Mouse (Mus musculus): ENCODE results near the gene Slc44a5. TPM values are rescaled to one million over a fixed set of nuclear protein-coding genes. Genes with fewer than 3 reads are reported as not detected.

Gene Slc44a5
- total RNA-seq, 1 experiment: 0.09 TPM

DNA sequence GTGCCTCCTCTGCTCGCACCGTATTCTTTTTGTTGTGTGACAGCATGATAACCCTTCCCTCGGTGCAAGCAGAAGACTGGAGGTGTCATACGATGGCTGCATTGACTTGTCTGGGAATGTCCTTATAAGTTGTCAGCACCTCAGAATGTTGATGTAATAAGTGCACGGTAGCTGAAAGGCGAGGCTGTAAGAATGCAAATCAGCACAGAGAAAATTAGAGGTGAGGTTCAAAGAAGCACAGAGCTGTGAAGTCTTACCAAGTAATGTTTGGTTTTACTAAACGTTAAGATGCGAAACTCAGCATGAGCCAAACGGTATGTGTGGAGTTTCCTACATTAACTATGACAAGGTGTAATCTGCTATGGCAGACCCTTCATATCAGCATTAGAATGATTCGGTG lies 102.5 kb downstream of the Slc44a5 start:
- Histone ChIP-seq H3K27ac (ENCODE audit: insufficient read depth, low read depth, low read length, poor library complexity, severe bottlenecking) (no peak overlapping the region), H3K36me3 (ENCODE audit: control insufficient read depth, insufficient read depth, low read length, poor library complexity, severe bottlenecking) (no peaks in the 10 kb centered on the region), H3K9me3 (ENCODE audit: control insufficient read depth, insufficient read depth, low read depth, low read length) (no peaks in the 10 kb centered on the region), H3K4me1 (ENCODE audit: control insufficient read depth in 2 of 2, insufficient read depth in 2 of 2, low read length in 2 of 2, poor library complexity in 1 of 2) (no peaks in the 10 kb centered on the region), H3K4me3 (ENCODE audit: insufficient read depth in 1 of 2, low read depth in 1 of 2, low read length in 2 of 2, poor library complexity in 1 of 2, severe bottlenecking in 1 of 2) (no peak overlapping the region), H3K9ac (ENCODE audit: insufficient read depth, low read depth, low read length, poor library complexity, severe bottlenecking) (no peak overlapping the region)
- no peak for TF ChIP-seq ZNF384 (IDR thresholded peaks at IDR 0.05; ENCODE audit: low read depth, low read length)
- TF ChIP-seq HCFC1 (IDR thresholded peaks at IDR 0.05; ENCODE audit: borderline replicate concordance, insufficient read depth, low read length): no peak
- no peak for TF ChIP-seq ZC3H11A (IDR thresholded peaks at IDR 0.05; ENCODE audit: borderline replicate concordance, low read depth, low read length)
- TF ChIP-seq CHD2 (IDR thresholded peaks at IDR 0.05; ENCODE audit: low read depth, low read length): no peak
- no peak for TF ChIP-seq MAFK (IDR thresholded peaks at IDR 0.05; ENCODE audit: insufficient read depth, low read depth, low read length)
- DNase-seq (ENCODE audit: low read depth, low spot score): no peak
- in situ Hi-C loops (cut with MboI; ENCODE audit: low sequenced_read_pairs in 2 of 2, unreplicated experiment in 2 of 2): no loop called here

DNA sequence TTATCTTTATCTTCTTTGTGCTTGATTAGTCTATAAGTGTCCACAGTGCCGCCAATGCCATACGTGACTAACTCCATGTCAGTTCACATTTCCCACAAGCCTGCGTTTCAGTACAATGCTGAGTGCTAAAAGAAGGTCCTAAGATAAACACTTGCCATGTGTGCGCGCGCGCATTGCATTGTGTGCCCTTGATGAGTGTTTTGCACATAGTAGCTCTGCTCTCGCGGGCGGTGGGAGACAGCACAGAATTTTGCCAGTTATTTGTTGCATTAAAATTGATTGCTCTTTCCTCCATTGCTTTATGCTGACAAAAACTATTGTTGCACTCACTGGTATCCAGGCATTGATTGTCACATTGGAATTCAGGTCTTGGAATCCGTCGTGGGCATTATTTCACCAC lies 108.5 kb downstream of the Slc44a5 start:
- no peak for DNase-seq (ENCODE audit: low read depth, low spot score)
- in situ Hi-C loops (cut with MboI; ENCODE audit: low sequenced_read_pairs in 2 of 2, unreplicated experiment in 2 of 2): no loop called here

DNA sequence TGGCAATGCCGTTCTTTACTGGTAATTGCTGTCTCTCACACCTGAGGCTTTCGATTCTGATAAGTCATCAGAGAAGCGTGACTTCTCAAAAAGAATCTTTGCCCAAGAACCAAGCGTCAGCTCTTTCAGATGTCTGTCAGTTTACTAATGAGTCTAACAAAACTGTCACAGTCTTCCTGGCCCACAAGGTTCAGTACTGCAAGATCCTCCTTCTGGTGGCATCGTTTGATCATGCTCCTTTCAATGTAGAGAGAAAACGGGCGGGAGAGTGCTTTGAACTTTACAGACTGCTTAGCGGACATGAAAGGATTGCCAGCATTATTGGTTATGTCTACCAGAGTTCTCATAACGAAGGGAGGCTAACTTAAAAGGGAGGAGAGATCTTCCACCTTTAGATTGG lies 109.0 kb downstream of the Slc44a5 start:
- in situ Hi-C loops (cut with MboI; ENCODE audit: low sequenced_read_pairs in 2 of 2, unreplicated experiment in 2 of 2): no loop called here
- TF ChIP-seq MAFK (IDR thresholded peaks at IDR 0.05; ENCODE audit: insufficient read depth, low read depth, low read length) (no peak), ZNF384 (IDR thresholded peaks at IDR 0.05; ENCODE audit: low read depth, low read length) (no peak), HCFC1 (IDR thresholded peaks at IDR 0.05; ENCODE audit: borderline replicate concordance, insufficient read depth, low read length) (no peak), ZC3H11A (IDR thresholded peaks at IDR 0.05; ENCODE audit: borderline replicate concordance, low read depth, low read length) (no peak), CHD2 (IDR thresholded peaks at IDR 0.05; ENCODE audit: low read depth, low read length) (no peak)

More for the DNA sequence above, 108.5 kb downstream of the Slc44a5 start:
- Histone ChIP-seq H3K9me3 (ENCODE audit: control insufficient read depth, insufficient read depth, low read depth, low read length) (no peaks in the 10 kb centered on the region), H3K27ac (ENCODE audit: insufficient read depth, low read depth, low read length, poor library complexity, severe bottlenecking) (no peak overlapping the region), H3K9ac (ENCODE audit: insufficient read depth, low read depth, low read length, poor library complexity, severe bottlenecking) (no peak overlapping the region), H3K4me3 (ENCODE audit: insufficient read depth in 1 of 2, low read depth in 1 of 2, low read length in 2 of 2, poor library complexity in 1 of 2, severe bottlenecking in 1 of 2) (no peak overlapping the region), H3K36me3 (ENCODE audit: control insufficient read depth, insufficient read depth, low read length, poor library complexity, severe bottlenecking) (no peaks in the 10 kb centered on the region), H3K4me1 (ENCODE audit: control insufficient read depth in 2 of 2, insufficient read depth in 2 of 2, low read length in 2 of 2, poor library complexity in 1 of 2) (no peaks in the 10 kb centered on the region)
- no peak for TF ChIP-seq CHD2 (IDR thresholded peaks at IDR 0.05; ENCODE audit: low read depth, low read length)
- no peak for TF ChIP-seq HCFC1 (IDR thresholded peaks at IDR 0.05; ENCODE audit: borderline replicate concordance, insufficient read depth, low read length)
- TF ChIP-seq ZC3H11A (IDR thresholded peaks at IDR 0.05; ENCODE audit: borderline replicate concordance, low read depth, low read length): no peak
- TF ChIP-seq ZNF384 (IDR thresholded peaks at IDR 0.05; ENCODE audit: low read depth, low read length): no peak
- no peak for TF ChIP-seq MAFK (IDR thresholded peaks at IDR 0.05; ENCODE audit: insufficient read depth, low read depth, low read length)

DNA sequence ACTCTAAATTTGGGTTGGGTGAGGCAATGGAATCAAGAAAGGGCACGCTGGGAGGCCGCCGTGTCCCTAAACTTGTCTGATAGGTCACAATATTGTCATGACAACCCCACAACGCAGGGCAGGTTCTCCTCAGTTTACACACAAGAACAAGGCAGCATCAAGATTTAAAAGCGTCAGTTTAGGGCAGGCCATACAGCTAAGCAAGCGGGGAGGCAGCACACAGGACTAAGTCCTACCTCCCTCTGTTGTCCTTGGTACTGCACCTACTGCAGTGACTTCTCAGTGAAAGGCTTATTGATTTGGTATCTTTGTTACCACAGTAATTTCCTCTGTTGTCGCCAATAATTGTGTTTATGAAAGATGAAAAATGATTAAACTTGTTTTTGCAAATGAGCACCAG lies 109.7 kb downstream of the Slc44a5 start:
- TF ChIP-seq ZNF384 (IDR thresholded peaks at IDR 0.05; ENCODE audit: low read depth, low read length) (no peak), CHD2 (IDR thresholded peaks at IDR 0.05; ENCODE audit: low read depth, low read length) (no peak), HCFC1 (IDR thresholded peaks at IDR 0.05; ENCODE audit: borderline replicate concordance, insufficient read depth, low read length) (no peak), MAFK (IDR thresholded peaks at IDR 0.05; ENCODE audit: insufficient read depth, low read depth, low read length) (no peak), ZC3H11A (IDR thresholded peaks at IDR 0.05; ENCODE audit: borderline replicate concordance, low read depth, low read length) (no peak)
- Histone ChIP-seq H3K9me3 (ENCODE audit: control insufficient read depth, insufficient read depth, low read depth, low read length) (no peaks in the 10 kb centered on the region), H3K9ac (ENCODE audit: insufficient read depth, low read depth, low read length, poor library complexity, severe bottlenecking) (no peak overlapping the region), H3K4me1 (ENCODE audit: control insufficient read depth in 2 of 2, insufficient read depth in 2 of 2, low read length in 2 of 2, poor library complexity in 1 of 2) (no peaks in the 10 kb centered on the region), H3K36me3 (ENCODE audit: control insufficient read depth, insufficient read depth, low read length, poor library complexity, severe bottlenecking) (no peaks in the 10 kb centered on the region), H3K27ac (ENCODE audit: insufficient read depth, low read depth, low read length, poor library complexity, severe bottlenecking) (no peak overlapping the region), H3K4me3 (ENCODE audit: insufficient read depth in 1 of 2, low read depth in 1 of 2, low read length in 2 of 2, poor library complexity in 1 of 2, severe bottlenecking in 1 of 2) (no peak overlapping the region)
- in situ Hi-C loops (cut with MboI; ENCODE audit: low sequenced_read_pairs in 2 of 2, unreplicated experiment in 2 of 2): no loop called here
- DNase-seq (ENCODE audit: low read depth, low spot score): no peak

More for the DNA sequence above, 109.0 kb downstream of the Slc44a5 start:
- Histone ChIP-seq H3K27ac (ENCODE audit: insufficient read depth, low read depth, low read length, poor library complexity, severe bottlenecking) (no peak overlapping the region), H3K4me3 (ENCODE audit: insufficient read depth in 1 of 2, low read depth in 1 of 2, low read length in 2 of 2, poor library complexity in 1 of 2, severe bottlenecking in 1 of 2) (no peak overlapping the region), H3K9ac (ENCODE audit: insufficient read depth, low read depth, low read length, poor library complexity, severe bottlenecking) (no peak overlapping the region), H3K4me1 (ENCODE audit: control insufficient read depth in 2 of 2, insufficient read depth in 2 of 2, low read length in 2 of 2, poor library complexity in 1 of 2) (no peaks in the 10 kb centered on the region), H3K36me3 (ENCODE audit: control insufficient read depth, insufficient read depth, low read length, poor library complexity, severe bottlenecking) (no peaks in the 10 kb centered on the region), H3K9me3 (ENCODE audit: control insufficient read depth, insufficient read depth, low read depth, low read length) (no peaks in the 10 kb centered on the region)
- no peak for DNase-seq (ENCODE audit: low read depth, low spot score)

DNA sequence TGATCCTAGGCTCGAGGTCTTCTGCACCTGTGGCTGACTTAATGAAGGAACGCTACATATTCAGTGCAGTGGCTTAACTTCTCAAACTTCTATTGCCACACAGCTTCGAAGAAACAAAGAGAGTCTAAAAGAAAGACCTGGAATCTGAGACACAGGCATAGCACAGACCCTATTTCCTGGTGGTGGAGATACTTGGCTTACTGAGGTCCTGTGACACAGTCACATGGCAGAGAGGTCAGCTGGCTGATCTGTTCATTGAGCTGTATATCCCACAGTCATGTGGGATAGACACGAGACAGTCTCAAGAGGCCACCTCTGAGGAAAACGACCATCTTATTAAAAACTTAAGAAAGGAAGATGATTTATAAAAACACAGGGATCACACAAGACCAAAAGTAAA lies 116.8 kb downstream of the Slc44a5 start:
- no peaks in the 10 kb centered on the region for H3K36me3 ChIP-seq (ENCODE audit: control insufficient read depth, insufficient read depth, low read length, poor library complexity, severe bottlenecking)
- H3K4me1 ChIP-seq (ENCODE audit: control insufficient read depth in 2 of 2, insufficient read depth in 2 of 2, low read length in 2 of 2, poor library complexity in 1 of 2): peaks cover 0 to 2% of the 10 kb centered on the region in 2 experiments; a peak in 1 of 4 replicates
- H3K9ac ChIP-seq (ENCODE audit: insufficient read depth, low read depth, low read length, poor library complexity, severe bottlenecking): no peak overlapping the region
- TF ChIP-seq MAFK (IDR thresholded peaks at IDR 0.05; ENCODE audit: insufficient read depth, low read depth, low read length) (no peak), ZNF384 (IDR thresholded peaks at IDR 0.05; ENCODE audit: low read depth, low read length) (no peak), CHD2 (IDR thresholded peaks at IDR 0.05; ENCODE audit: low read depth, low read length) (no peak), HCFC1 (IDR thresholded peaks at IDR 0.05; ENCODE audit: borderline replicate concordance, insufficient read depth, low read length) (no peak), ZC3H11A (IDR thresholded peaks at IDR 0.05; ENCODE audit: borderline replicate concordance, low read depth, low read length) (no peak)
- in situ Hi-C loops (cut with MboI; ENCODE audit: low sequenced_read_pairs in 2 of 2, unreplicated experiment in 2 of 2): no loop called here
- no peak overlapping the region for H3K27ac ChIP-seq (ENCODE audit: insufficient read depth, low read depth, low read length, poor library complexity, severe bottlenecking)
- H3K4me3 ChIP-seq (ENCODE audit: insufficient read depth in 1 of 2, low read depth in 1 of 2, low read length in 2 of 2, poor library complexity in 1 of 2, severe bottlenecking in 1 of 2): no peak overlapping the region
- no peaks in the 10 kb centered on the region for H3K9me3 ChIP-seq (ENCODE audit: control insufficient read depth, insufficient read depth, low read depth, low read length)
- no peak for DNase-seq (ENCODE audit: low read depth, low spot score)
